Mouse (Mus musculus) ovary, postnatal 14 days (tissue): ENCODE data around the gene Tppp3.
A peak's percentile ranks its signal among the peaks of the same experiment; 100 is the strongest.

ENCODE experiments used
- DNase-seq: peaks from one replicate; pipeline ENCODE4 v3.0.0; 2022; ENCODE audit warnings: low spot score

Gene Tppp3

GRCm38 (mm10) chr8:105467396-105467985 lies 3.8 kb downstream of the Tppp3 start:
- no peak for DNase-seq

DNA sequence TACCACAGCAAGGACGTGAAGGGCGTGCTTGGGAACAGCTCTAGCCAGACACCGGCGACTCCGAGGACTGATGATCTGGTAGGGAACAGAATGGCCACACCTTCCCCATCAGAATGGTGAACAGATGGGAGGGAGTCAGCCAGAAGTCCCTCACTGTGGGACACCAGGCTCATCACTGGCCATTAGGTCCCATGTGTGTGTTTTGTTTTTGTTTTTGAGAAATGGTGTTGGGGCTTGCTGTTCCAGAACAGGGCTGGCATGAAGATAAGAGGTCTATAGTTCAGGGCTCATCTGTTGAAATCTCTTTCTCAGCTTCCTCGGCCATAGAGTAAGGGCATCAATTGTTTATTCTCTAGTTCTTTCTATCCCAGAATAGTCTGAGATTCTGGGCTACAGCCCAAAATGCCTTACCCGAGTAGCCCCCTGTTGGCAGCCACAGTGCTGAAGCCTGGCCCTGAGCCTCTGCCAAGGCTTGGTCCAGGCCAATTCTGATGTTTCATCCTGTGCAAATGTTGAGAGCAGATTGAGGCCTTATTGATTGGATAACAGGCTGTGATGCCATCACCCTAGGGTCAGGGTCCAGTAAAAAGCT lies 4.5 kb downstream of the Tppp3 start:
- no peak for DNase-seq

DNA sequence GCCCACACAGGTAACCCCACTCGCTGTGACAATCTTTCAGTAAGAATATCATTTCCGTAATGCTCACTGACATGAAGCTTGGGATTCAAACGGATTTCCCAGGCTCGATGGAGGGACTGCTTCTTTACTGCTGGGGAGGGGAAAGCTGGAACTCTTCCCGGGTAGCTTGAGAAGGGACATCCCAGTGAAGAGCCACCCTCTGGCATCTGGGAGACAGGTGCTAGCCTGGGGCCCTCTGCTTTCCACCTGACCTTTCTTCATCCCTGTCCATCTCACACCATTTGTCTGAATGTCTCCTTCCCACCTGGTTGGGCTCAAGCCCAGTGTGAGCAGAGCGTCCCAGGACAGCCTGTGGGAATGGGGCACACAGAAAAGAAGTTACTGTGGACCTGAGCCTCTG lies 5.1 kb downstream of the Tppp3 start:
- DNase-seq, result no peak

GRCm38 (mm10) chr8:105464595-105464994 lies 6.7 kb downstream of the Tppp3 start:
- DNase-seq, result no peak

DNA sequence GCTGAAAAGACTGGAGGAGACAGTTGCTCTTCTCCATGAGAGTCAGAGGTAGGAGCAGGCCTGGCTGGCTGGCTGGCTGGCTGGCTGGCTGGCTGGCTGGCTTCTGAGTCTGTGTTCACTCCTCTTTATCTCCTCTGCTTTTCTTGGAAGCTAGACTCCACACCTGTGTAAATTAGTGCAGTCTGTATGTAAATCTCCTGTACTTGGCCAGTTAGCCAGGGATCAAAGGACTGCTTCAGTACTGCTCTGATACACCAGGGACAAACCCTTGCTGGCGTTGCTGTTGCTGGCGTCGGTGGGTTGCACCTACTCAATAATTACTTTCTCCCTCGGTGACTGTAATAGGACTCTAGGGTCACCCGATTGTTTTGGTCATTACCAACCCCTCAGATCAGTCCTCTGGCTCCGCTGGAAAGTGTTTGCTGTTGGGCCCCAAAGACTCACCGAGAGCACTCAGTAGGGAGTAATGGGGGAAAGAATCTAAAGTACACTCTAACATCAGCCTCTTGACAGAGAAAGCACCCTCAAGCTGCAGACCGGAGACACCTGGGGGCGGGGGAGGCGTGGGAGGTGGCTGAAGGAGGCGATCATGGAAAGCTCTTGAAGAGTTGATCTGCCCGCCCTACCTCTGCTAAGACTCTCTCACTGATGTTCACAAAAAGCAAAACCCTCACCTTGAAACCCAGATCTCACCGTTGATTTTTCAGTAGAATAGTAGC lies 10.1 kb downstream of the Tppp3 start:
- no peak for DNase-seq

GRCm38 (mm10) chr8:105455218-105455617 lies 16.1 kb downstream of the Tppp3 start:
- DNase-seq, result no peak

- no peak for DNase-seq
These were observed 17.2 kb downstream of the Tppp3 start for GRCm38 (mm10) chr8:105454088-105454487.

- no peak for DNase-seq
These were observed 18.0 kb downstream of the Tppp3 start for GRCm38 (mm10) chr8:105453296-105453695.

DNA sequence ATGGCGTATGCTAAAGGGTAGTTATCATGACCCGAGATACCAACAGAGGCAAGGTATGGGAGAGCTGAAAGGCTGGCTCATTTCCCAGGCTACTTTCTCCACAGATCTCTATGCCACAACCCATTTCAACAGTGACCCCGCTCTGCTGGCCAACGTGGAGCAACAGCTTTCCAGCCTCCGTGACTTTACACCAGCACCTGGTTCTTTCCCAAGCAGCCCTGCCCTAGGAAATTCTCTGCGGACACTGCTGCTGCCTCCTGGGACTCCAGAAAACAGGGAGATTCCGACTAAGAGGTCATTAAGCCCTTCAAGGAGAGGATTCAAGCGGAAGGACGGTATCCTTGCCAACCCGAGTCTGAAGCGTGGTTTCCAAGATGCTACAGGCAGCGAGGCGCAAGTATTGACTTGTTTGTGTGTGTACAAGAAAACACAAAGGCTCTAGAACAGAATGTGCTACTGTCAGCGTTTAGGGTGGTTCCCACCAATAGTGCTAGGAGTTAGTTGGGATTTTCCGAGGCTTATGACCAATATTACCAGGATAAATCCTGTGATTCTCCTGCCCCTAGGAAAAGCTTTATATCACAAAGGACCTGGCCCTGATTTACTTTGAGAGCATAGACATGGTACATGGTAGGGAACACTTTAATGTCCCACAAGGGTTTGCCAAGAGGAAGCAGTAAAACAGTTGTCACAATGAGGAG lies 19.3 kb downstream of the Tppp3 start:
- DNase-seq, result no peak

DNA sequence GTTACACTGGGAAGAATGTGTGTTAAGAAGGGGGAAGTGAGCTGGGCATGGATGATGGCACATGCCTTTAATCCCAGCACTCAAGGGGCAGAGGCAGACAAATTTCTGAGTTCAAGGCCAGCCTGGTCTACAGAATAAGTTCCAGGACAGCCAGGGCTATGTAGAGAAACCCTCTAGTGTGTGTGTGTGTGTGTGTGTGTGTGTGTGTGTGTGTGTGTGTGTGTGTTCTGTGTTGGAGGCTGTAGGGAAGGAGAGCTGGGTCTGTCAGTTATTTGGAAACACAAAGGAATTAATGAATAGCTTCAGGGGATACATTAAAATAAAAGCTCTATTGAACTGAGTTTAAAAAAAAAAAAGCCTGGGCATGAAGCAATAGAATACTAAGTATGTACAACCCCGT lies 20.3 kb downstream of the Tppp3 start:
- DNase-seq, result no peak

DNA sequence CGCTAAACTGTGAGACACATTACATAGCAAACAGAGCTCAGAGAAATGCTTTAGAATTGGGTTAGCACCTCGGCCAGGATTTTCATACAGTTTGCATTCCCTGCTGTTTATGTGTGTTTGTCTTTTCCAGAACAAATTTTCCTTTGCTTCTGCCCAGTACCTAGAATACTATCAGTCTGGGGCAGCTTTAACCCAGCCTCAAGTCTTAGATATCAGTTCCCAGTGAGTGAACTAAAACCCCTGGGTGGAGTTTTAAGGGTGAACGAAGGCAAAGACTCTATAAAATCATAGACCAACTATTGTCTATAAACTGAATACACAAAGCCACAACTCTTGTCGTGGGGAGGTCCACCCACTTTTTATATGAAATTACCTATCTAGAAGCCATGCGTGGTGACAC lies 22.7 kb downstream of the Tppp3 start:
- no peak for DNase-seq

- no peak for DNase-seq
These were observed 23.1 kb downstream of the Tppp3 start for GRCm38 (mm10) chr8:105448188-105448587.

DNA sequence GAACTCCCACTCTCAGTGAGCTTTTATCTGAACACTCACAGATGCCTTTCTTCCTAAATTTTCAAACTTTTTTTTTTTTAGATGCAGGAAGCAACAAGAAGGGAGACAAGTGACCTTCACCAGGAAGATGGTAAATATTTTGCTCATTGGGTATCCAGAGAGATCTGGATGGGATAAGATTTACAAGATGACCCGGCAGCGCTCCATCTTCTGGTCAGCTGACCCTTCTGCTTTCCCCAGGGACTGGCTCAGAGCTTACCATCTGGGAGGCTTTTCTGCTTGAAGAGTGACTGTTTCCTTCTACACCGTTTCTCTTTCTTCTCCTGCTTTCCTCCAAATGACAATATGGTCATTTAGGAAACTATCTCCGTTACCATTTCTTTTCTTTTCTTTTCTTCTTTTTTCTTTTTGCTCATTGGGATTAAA lies 25.2 kb downstream of the Tppp3 start:
- no peak for DNase-seq

DNA sequence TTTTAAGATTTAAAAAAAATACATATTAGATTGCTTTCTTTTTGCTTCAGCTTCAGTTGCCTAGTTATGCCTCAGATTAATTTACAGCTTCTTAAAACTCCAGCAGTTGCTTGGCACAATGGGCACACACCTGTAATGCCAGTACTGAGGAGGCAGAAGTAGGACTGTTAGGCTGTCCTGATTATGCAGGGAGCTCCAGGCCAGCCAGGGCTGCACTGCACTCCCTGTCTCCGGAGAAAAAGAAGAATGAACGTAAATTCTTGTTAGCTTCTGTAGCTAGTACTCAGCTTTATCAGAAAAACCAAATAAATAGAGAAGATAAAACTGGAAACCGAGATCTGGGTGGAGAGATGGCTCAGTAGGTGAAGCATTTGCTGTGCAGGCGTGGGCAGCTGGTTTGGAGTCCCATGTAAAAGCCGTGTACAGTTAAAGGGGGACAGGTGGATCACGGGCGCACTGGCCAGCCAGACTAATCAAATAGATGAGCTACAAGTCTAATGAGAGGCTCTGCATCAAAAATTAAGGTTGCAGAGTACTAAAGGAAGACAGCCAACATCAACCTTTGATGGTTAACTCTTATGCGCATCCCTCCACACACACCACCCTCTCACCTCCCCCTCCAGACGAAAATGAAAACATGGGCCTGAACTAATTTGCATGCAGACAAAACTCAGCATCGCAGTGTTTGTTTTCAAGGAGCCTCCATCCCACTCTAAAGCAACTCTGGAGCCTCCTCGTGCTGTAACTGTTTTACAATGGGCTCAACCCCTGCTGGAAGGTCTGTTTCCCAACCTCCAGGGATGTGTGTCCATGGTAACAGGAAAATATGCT lies 25.8 kb downstream of the Tppp3 start:
- no peak for DNase-seq

DNA sequence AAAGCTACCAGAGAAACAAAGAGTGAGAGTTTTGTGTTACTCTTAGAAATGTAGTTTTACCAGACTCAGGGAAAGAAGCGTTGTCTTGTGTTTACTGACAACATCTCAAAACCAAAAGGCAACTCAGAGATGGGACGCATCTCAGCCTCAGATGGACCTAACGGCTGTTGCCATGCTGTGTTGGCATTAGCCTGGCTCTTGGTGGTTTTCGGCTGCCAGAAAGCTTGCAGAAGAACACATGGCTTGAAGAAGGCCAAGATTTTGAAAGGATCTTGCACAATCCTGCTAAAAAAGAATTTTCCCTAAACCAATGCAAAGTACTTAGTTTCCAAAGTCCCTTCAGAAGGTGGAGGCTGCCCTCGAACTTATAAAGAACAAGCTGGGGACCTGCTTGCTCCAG lies 28.7 kb downstream of the Tppp3 start:
- no peak for DNase-seq

DNA sequence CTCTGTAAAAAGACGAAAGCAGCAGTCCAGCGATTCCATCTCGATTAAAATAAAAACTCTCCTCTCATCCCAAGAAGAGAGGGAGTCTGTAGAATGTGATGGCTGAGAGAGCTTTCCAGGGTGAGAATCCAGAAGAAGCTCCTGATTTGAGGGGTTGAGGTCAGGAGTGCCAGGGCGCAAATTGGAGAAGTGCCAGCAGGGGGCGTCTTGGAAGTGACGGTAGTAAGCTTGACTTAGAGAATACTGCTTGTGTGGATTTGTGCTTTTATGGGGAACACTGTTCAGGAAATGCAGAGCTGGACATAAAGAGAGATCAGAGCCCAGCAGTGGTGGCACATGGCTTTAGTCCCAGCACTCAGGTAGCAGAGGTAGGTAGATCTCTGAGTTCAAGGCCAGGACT lies 29.9 kb downstream of the Tppp3 start:
- DNase-seq, result peak; percentile 41

GRCm38 (mm10) chr8:105438865-105439264 lies 32.5 kb downstream of the Tppp3 start:
- no peak for DNase-seq

DNA sequence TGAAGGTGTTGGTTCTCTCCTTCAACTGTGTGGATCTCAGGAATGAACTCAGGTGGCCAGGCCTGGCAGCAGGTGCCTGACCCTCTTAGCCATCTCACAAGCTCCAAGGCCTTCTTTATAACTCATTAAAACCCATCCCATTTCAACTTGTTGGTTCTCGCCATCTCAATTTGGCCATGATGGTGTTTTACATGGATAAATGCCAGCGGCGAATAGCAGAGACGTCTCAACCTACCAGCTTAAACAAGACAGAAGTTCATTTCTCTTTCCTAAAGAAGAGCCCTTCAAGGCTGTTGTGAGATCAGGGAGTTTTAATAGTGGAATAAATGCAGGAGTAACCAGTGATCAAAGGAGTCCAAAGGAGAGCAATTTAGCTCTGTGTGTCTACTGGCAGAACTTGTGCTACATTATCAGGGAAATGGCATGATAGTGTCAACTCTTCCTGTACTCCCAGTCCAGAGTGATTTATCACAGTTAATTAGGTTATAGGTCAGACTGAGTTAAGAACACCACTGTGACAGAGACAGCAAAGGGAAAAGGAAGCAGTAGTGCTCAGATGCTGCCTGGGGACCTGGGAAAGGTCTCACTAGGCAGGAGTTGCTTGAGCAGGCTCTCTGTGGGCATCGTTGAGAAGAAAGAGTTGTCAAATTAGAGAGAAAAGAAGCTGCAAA lies 34.1 kb downstream of the Tppp3 start:
- DNase-seq, result no peak

DNA sequence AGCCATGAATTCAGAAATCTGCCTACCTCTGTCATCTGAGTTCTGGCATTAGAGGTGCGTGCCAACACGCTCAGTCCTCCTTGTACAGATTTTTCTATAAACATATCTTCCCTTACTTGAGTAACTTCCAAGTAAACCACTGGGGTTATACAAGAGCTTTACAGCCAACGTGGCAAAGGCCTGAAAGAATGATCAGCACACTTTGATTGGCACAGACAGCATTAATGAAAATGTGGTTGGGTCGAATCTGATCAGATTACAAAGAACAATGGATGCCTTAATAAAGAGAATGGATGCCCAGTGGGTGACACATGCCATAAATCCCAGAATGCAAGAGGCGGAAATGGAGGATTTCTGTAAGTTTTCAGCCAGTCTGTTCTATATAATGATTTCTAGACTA lies 35.1 kb downstream of the Tppp3 start:
- no peak for DNase-seq

DNA sequence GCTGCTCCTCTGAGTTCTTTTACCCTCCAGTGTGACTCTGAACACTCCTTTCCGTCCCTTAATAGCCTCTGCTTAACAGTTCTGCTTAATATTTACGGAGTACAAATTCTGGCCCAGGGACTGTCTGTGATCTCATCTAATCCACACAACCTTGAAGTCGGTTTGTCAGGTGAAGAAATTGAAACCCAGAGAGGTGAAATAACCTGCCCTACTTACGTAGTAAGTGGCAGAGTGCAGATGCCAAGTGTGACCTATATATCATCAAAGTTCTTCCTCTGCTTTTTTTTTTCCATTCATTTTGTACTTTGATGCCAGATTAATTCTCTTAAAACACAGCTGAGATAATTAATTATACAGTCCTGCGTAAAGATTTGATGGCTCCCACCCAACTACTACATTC lies 37.2 kb downstream of the Tppp3 start:
- no peak for DNase-seq

DNA sequence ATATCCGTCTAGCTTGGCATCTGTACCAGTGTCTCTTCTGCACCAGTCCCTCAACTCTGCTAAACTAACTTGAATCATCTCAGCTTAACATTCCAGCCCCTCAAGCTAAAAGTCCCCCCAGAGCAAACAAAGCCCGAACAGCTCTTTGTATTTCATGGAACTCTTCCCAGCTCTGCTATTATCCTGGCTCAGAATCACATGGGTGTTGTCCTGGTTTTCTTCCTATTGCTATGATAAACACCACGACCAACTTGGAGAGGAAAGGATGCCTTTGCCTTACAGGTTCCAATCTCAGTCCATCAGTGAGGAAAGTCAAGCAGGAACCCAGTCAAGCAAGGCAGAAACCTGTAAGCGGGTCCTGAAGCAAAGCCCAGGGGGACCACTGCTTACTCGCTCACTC lies 37.8 kb downstream of the Tppp3 start:
- DNase-seq, result no peak

DNA sequence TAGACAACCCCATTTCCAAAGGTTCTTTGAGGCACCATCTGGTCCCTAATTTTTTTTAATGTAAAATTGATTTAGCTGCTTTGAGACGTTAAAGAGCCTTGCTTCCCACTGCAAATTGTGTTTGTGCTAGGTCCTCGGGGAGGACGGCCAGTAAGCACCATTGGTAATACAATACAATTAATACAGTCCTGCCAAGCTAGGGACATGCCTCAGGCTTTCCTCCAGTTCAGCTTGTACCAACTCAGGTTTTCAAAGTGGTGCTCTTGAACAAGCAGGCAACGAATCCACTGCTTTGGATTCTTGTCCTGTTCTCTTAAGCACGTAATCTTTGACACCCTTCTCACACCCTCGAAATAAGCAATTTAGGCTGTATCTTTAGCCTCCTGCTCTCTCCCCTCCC lies 38.3 kb downstream of the Tppp3 start:
- no peak for DNase-seq
